Mouse (Mus musculus) ovary, adult 18-20 months (tissue): ENCODE measurements around the gene Trim39.
"Not testable (repeated sequence)": the region's sequence is repeated elsewhere in the genome, so short reads cannot be mapped to it uniquely, and the experiment has no call there.

Source experiments
- DNase-seq: peaks from one replicate; pipeline ENCODE4 v3.0.0; 2022; ENCODE audit warnings: low spot score, mixed read lengths

Gene Trim39

DNA sequence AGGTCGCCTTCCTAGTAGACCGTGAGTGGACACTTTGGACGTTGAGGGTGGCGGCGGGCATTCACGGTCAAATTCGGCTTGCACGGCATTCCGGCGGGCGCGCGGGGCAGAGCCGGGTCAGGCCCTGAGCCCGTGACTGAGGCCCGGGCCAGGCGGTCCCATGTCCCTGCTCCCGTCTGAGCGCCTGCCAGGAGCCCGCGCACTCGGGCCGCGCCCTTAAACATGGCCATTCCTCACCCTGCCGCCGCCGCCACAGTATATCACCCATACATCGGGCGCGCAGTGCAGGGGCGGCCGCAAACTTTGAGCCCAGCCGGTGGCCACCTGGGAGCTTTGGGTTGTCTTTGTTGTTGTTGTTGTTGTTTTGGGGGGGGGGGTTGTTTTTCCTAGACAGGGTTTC, 23.2 kb downstream of the Trim39 start:
- DNase-seq, result no peak

DNA sequence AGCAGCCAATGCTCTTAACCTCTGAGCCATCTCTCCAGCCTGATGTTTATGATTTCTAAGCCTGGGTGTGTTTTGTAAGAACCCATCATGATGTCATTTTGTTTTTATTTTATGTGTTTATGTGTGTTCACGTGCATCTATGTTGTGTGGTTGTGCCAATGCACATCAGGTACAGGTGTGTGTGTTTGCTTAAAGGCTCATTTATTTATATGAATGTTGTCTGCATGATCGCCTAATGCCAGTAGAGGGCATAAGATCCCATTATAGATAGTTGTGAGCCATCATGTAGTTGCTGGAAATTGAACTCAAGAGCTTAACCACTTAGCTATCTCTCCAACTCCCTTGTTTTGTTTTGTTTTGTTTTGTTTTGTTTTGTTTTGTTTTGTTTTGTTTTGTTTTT, 26.3 kb downstream of the Trim39 start:
- no peak for DNase-seq

DNA sequence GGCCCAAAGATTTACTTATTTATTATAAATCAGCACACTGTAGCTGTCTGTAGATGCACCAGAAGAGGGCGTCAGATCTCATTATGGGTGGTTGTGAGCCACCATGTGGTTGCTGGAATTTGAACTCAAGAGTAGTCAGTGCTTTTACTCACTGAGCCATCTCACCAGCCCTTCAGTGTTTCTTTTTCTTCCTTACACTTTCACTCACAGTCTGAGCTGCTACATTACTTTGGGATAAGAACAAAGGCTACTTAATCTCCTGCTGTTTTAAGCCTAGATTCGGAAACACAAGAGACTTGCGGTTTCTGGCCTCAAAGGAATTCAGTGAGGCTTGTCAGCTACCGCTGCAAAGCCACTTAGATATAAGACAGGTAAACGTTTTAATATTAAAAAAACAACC, 28.0 kb downstream of the Trim39 start:
- DNase-seq, result no peak

DNA sequence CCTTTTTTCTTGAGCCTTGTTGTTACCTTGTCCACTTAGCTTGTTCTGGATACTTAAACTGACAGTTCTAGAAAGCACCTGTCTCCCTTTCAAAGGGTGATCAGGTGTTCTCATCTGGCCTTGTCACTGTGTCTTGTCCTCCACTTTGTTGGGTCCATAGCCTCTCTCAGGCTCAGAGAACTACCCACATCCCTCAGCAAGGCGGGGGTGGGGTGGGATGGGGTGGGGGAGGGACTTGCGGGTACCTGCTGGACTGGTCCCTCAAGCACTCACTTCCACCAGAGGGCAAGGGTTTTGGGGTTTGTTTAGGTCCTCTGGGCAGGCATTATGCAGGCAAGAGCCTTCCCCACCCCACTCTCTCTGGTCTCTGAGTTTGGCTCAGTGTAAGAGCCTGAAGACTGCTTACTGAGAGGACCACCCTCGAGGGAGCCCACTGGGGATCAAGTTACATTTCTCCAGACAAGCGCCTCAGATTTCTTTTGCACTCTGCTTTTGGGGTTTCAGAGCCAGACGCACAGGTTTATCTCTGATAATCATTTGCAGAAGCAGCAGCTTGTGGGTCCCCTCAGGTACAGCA, 31.3 kb downstream of the Trim39 start:
- no peak for DNase-seq

DNA sequence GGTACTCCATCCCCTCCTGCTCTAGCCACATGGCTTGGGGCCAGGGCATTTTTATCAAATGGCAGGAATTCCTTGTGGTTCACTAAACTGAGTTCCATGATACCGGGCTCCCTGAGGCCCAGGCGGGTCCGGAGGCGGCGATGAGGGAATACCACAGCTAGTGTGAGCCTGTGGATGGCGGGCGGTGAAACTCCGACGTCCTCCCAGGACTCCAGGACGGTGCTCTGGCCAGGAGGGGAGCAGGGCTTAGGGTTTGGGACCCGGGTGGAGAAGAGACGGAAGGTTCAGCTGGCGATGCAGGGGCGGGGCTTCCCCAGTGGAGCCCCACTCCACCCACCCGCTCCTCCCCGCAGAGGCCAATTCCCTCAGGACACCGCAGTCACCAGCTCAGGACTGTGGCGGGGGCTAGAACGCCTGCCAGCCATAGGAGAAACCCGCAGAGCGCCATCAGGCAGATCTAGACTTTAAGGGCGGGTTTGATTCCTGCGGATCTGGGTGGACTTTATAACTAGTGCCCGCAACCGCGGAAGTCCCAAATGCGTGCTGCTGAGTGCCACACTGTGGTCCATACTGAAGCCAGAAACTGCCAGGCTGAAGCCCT, 34.6 kb downstream of the Trim39 start:
- DNase-seq, result no peak

DNA sequence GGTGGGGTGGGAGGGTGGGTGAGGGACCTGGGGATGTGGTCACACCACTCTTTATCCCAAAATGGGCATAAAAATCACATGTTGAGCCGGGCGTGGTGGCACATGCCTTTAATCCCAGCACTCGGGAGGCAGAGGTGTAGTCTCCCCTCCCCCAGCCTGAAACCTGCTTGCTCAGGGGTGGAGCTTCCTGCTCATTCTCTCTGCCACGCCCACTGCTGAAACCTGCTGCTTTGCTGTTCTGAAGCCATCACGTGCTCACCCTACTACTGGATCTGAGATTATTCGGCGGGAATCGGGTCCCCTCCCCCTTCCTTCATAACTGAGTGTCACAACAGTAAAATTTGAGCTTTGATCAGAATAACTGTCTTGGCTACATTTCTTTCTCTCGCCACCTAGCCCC, 36.7 kb downstream of the Trim39 start:
- DNase-seq, result not testable (repeated sequence)

DNA sequence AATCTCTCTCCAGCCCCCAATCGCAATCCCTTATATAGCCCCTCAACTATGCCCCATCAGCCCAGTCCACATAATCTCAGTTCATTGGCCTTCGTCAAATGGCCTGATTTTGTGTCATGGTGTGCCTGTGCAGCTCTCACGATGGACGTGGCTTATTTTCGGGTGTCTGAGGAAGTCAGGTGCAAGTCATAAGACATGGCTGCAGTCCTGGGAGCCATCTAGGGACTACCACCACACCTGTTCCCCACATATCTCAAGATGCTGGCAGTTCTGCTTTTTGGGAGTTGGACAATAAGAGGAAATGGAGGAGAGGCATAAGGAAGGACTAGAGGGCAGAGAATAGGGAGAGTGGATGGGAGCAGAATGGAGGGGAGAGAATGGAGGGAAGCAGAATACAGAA, 38.5 kb downstream of the Trim39 start:
- DNase-seq, result no peak

DNA sequence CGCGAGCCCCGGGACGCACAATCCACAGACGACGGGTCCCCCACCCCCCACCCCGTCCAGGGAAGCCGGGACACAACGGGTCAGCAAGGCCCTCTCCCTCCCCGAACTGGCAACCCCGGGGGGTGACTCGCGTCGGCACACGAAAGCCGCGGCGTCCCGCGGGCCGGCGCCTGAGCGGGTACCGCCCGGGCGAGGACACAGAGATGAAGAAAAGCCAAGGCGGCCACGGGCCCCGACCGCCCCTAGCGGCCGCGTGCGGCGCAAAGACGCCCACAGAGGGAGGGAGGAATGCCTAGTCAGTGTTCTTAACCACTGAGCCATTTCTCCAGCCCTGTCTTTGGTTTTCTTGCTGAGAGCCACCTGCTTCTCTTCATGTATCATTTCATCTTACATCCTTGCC, 40.7 kb downstream of the Trim39 start:
- peak; percentile 46 for DNase-seq

DNA sequence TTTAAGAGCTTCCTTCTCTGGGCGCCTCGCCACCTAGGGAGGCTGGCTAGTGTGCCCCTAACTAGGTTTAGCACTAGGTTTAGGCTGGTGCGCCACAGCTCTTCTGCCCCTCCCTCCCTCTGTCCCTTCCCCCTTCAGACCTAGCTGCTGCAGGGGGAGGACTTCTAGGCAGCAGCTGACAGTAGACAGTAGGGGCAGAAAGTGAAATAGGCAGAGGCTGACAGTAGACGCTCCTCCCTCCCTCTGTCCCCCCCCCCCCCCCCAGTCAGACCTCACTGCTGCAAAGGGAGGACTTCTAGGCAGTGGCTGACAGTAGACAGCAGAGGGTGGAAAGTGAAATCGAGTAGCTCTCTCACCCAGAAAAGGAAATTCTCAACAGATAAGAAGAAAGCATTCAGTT, 43.0 kb downstream of the Trim39 start:
- DNase-seq, result no peak

DNA sequence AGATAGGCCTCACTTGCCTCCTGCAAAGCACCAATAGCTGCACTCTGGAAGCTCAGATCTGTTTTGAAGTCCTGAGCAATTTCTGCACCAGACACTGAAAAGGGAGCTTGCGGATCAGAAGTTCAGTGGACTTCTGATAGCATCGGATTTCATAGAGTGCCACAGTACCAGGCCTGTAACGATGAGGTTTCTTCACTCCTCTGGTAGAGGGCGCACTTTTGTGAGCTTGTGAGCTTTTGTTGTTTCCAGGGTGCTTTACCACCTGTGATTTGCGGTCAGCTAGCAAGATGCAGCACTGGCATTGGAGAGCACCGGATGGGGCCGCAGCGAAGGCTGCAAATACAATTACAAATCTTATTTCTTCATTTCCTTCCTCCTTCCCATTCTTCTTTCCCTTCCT, 45.1 kb downstream of the Trim39 start:
- no peak for DNase-seq

DNA sequence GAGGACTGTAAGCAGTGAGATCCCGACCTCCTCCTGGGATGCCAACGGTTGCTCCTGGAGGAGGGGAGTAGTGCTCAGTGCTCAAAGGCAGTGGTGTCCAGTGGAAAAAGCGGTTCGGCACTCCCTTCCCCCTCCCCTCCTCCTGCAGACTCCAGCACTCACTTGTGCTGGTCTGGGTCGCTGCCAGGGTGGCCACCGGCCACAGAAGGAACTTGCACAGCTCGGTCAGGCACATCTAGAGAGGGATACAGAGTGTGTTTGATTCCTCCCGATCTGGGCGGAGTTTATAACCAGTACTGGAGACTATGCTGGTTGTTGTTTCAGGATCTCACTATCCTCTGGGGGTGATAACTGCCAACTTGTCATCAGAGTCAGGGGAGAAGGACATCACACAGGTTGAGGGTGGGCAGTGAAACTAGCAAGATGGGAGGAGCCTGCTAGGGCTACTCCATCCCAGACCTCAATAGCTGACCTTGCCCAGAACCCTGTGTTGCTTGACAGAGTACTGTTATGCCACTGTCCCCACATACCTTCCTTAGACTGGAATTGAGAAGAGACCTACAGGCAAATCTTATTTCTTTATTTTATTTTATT, 46.7 kb downstream of the Trim39 start:
- DNase-seq, result no peak

DNA sequence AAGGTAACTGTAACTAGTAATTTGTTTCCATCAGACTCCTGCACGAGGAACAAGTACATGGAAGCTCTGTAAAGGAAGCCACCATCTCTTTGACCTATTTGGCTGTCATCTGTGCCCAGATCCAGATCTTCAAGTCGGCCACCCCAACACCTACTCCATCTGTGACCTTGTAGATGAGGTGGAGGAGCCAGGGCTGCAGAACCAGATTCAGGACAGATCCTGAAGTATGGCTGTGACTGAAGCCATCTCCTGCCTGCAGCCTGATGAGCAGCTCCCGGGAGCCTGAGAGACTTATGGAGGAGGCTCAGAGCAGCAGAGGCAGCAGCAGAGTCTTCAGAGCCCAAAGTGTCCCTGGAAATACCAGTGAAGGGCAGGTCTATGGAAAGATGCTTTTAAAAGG, 47.6 kb downstream of the Trim39 start:
- DNase-seq, result no peak

DNA sequence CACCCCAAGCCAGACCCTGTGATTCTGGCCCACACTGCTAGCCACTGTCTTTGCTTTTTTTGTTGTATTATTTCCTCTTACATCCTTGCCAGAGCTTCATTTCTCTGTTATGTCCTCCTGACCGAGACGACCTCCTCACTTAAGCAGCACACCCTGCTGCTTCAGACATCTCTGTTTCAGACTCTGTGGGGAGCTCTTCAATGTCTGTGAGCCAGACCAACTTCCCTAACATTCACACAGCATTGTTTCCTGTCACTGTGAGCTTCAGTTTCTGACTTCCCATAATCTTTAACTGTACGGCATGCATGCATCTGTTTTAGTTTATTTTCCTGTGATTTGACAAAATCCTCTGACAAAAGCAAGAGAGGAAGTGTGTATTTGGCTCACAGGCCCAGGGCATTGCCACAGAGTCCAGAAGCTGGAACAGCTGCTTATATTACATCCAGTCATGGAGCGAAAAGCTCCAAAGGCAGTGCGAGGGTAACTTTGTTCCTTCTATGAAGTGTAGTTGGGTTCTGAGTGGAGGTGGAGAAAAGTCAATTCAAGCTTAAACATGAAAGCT, 53.4 kb downstream of the Trim39 start:
- no peak for DNase-seq

DNA sequence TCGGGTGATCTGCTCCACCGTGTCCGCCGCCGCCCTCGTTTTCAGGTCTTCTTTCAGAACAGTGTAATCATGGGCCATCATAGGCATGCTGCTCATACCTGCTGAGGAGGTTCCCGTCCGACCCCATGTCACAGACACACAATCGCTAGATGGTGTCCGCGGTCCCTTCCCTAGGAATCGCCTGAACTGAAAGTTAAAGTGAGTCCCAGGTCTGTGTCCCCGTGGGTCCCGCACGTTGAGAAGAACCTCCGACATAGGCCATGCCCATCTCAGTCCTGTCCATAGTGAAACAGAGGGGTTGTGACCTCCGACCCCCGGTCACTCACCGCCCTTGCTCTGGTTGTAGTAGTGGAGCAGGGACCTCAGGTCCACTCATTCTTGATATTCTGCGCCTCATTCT, 56.5 kb downstream of the Trim39 start:
- DNase-seq, result no peak
